ENCODE assay signal across 9 mouse cellular contexts in the genomic region with DNA sequence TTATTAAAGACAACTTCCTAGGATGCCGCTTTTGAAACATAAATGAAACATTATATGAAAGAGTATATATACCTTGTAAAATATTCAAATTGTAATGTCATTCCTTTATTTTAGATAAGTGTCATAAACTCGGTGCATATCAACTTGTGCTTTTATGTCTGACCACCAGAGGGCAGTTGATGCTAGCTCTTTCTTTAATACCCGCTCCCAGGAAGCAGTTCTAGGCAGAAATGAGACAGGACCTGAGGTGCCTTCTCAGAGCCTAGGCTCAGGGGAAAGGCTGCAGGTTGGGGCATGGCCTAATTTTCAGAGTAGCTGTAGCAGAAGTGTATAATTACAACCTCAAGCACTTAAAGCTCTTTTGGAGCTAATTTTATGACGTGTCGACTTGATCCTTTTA.
DNase-seq lines count a peak whose midpoint lies in the region; ATAC-seq and TF ChIP-seq lines count a peak whose summit lies in the region.
"Had no signal": no experiment of that assay in that cellular context is flagged by ENCODE, and none has a peak within 500 bp of the region (broad histone marks: within the 10 kb centered on the region; RNA-seq: fewer than 3 reads in every experiment).

No protein-coding gene starts in this region.

- no peak overlapping the region for H3K27ac ChIP-seq in ES-Bruce4 (ENCODE audit: insufficient read depth, low read length)
- no peak overlapping the region for H3K27ac ChIP-seq in hindbrain, embryonic 11.5 days (ENCODE audit: low read depth, low read length)
- H3K27ac ChIP-seq: heart, embryonic 13.5 days had no signal

- no peaks in the 10 kb centered on the region for H3K4me1 ChIP-seq in ES-Bruce4 (ENCODE audit: control insufficient read depth, insufficient read depth, low read length)
- no peaks in the 10 kb centered on the region for H3K4me1 ChIP-seq in hindbrain, embryonic 11.5 days (replicated peaks; ENCODE audit: control insufficient read depth, insufficient read depth, low read length)
- H3K4me1 ChIP-seq: heart, embryonic 13.5 days had no signal

- 40% methylated on average over 5 of the region's 5 CpGs for WGBS in hindbrain, embryonic 11.5 days

- no peak overlapping the region for H3K9ac ChIP-seq in ES-Bruce4 (ENCODE audit: low read depth, poor library complexity, severe bottlenecking)
- no peak overlapping the region for H3K9ac ChIP-seq in hindbrain, embryonic 11.5 days (ENCODE audit: low read depth, low read length)
- H3K9ac ChIP-seq: heart, embryonic 13.5 days had no signal

- no peak overlapping the region for H3K4me3 ChIP-seq in ES-Bruce4 (ENCODE audit: low read depth, low read length)
- no peak overlapping the region for H3K4me3 ChIP-seq in hindbrain, embryonic 11.5 days (ENCODE audit: low read depth, low read length)
- H3K4me3 ChIP-seq: heart, embryonic 13.5 days had no signal

- ATAC-seq in hindbrain, embryonic 11.5 days (ENCODE audit: low FRiP score) = peak; percentile 68

- no peak for TF ChIP-seq POLR2A in ES-Bruce4 (IDR thresholded peaks at IDR 0.05; ENCODE audit: insufficient read depth, low read length)

- no peaks in the 10 kb centered on the region for H3K27me3 ChIP-seq in ES-Bruce4 (ENCODE audit: control insufficient read depth, insufficient read depth, low read length, poor library complexity, severe bottlenecking)
- H3K27me3 ChIP-seq in hindbrain, embryonic 11.5 days (ENCODE audit: control insufficient read depth, insufficient read depth, low read length) = no peaks in the 10 kb centered on the region
- H3K27me3 ChIP-seq: heart, embryonic 13.5 days had no signal

- no peaks in the 10 kb centered on the region for H3K9me3 ChIP-seq in ES-Bruce4 (replicated peaks; ENCODE audit: control insufficient read depth, insufficient read depth, low read length, poor library complexity, severe bottlenecking)
- no peaks in the 10 kb centered on the region for H3K9me3 ChIP-seq in hindbrain, embryonic 11.5 days (ENCODE audit: control insufficient read depth, low read length)
- H3K9me3 ChIP-seq: heart, embryonic 13.5 days had no signal

- DNase-seq in adrenal gland, adult 8-10 months = peak; percentile 6
- peak; percentile 85 for DNase-seq in embryo, embryonic 10.5 days (ENCODE audit: low spot score)
- DNase-seq in hindbrain, embryonic 11.5 days (ENCODE audit: low spot score) = peak; percentile 77
- DNase-seq in layer of hippocampus, adult 11-12 months (ENCODE audit: low spot score) = peak; percentile 73
- peak; percentile 58 for DNase-seq in lung, postnatal 10 days
- DNase-seq in right cerebral cortex, adult 18-20 months = peak; percentile 54
- DNase-seq in spleen, postnatal 14 days (ENCODE audit: low spot score in 2 of 2) = no peak

- H3K36me3 ChIP-seq in ES-Bruce4 (ENCODE audit: control insufficient read depth, insufficient read depth, low read length, poor library complexity, severe bottlenecking) = no peaks in the 10 kb centered on the region
- no peaks in the 10 kb centered on the region for H3K36me3 ChIP-seq in hindbrain, embryonic 11.5 days (ENCODE audit: control insufficient read depth, insufficient read depth, low read length)
- H3K36me3 ChIP-seq: heart, embryonic 13.5 days had no signal

- H3K4me2 ChIP-seq in hindbrain, embryonic 11.5 days (replicated peaks; ENCODE audit: low read depth, low read length) = no peak overlapping the region
- H3K4me2 ChIP-seq: heart, embryonic 13.5 days had no signal

- TF ChIP-seq CTCF in ES-Bruce4 (IDR thresholded peaks at IDR 0.05; ENCODE audit: low read depth, low read length) = peak; percentile 9

- TF ChIP-seq EP300 in ES-Bruce4 (IDR thresholded peaks at IDR 0.05; ENCODE audit: insufficient read depth, low read depth, low read length) = no peak

Comparison
In these comparisons a context has a peak if more than half of its experiments do, and no peak if none do; other contexts are left out.
1. DNase-seq: peak in adrenal gland, adult 8-10 months (single experiment), embryo, embryonic 10.5 days (single experiment), hindbrain, embryonic 11.5 days (single experiment), layer of hippocampus, adult 11-12 months (single experiment), lung, postnatal 10 days (single experiment) and right cerebral cortex, adult 18-20 months (single experiment); none in spleen, postnatal 14 days (0 of 2).